Mouse (Mus musculus): ENCODE results near the gene Olfr643.

The Olfr643 gene

GRCm38 (mm10) chr7:104137305-104137704 is at the start of gene Olfr643:
Olfr643 (minus strand) TSS chr7:104137405.
- no peak for DNase-seq (ENCODE audit: low spot score)

- no peak for DNase-seq (ENCODE audit: low spot score)
These were observed 46.1 kb upstream of the Olfr643 start, which contains the start of gene Olfr648 for GRCm38 (mm10) chr7:104183292-104183691. Olfr648 (minus strand) TSS chr7:104183392.

GRCm38 (mm10) chr7:104179074-104179473 is 41.9 kb upstream of the Olfr643 start:
- DNase-seq (ENCODE audit: low spot score), result no peak

- DNase-seq (ENCODE audit: low spot score), result no peak
These were observed 41.3 kb upstream of the Olfr643 start for GRCm38 (mm10) chr7:104178422-104179054.

GRCm38 (mm10) chr7:104175085-104175484 is 37.9 kb upstream of the Olfr643 start:
- no peak for DNase-seq (ENCODE audit: low spot score)

- DNase-seq (ENCODE audit: low spot score), result no peak
These were observed 32.5 kb upstream of the Olfr643 start for GRCm38 (mm10) chr7:104169634-104170204.

- no peak for DNase-seq (ENCODE audit: low spot score)
These were observed 29.9 kb upstream of the Olfr643 start for GRCm38 (mm10) chr7:104167105-104167504.

- no peak for DNase-seq (ENCODE audit: low spot score)
These were observed 13.3 kb upstream of the Olfr643 start, which contains the start of gene Ubqlnl for GRCm38 (mm10) chr7:104150456-104150855. Ubqlnl (minus strand) TSS chr7:104150556.

- no peak for DNase-seq (ENCODE audit: low spot score)
These were observed 6.0 kb upstream of the Olfr643 start, which contains the start of gene Ubqln3 for GRCm38 (mm10) chr7:104143179-104143578. Ubqln3 (minus strand) TSS chr7:104143279.

GRCm38 (mm10) chr7:104129726-104130125 is 7.5 kb downstream of the Olfr643 start, which contains the start of gene Ubqln5:
Ubqln5 (minus strand) TSS chr7:104129826.
- DNase-seq (ENCODE audit: low spot score), result no peak

GRCm38 (mm10) chr7:104104757-104104972 is 32.5 kb downstream of the Olfr643 start, which contains the start of gene Olfr646:
Olfr646 (plus strand) TSS chr7:104104873.
- DNase-seq (ENCODE audit: low spot score), result no peak

- DNase-seq (ENCODE audit: low spot score), result no peak
These were observed 33.1 kb downstream of the Olfr643 start for GRCm38 (mm10) chr7:104103913-104104756.

- no peak for DNase-seq (ENCODE audit: low spot score)
These were observed 51.8 kb downstream of the Olfr643 start, which contains the start of gene Olfr645 for GRCm38 (mm10) chr7:104085365-104085764. Olfr645 (minus strand) TSS chr7:104085465.

- no peak for DNase-seq (ENCODE audit: low spot score)
These were observed 65.4 kb downstream of the Olfr643 start, which contains the start of gene Olfr644 for GRCm38 (mm10) chr7:104071769-104072168. Olfr644 (minus strand) TSS chr7:104071869.

- no peak for DNase-seq (ENCODE audit: low spot score)
These were observed 75.9 kb downstream of the Olfr643 start, which contains the start of gene 4930516K23Rik for GRCm38 (mm10) chr7:104061345-104061744. 4930516K23Rik (minus strand) TSS chr7:104061445.

GRCm38 (mm10) chr7:104059215-104059614 is 78.0 kb downstream of the Olfr643 start:
- no peak for DNase-seq (ENCODE audit: low spot score)

GRCm38 (mm10) chr7:104052566-104052965 is 84.6 kb downstream of the Olfr643 start, which contains the start of gene Olfr642:
Olfr642 (minus strand) TSS chr7:104052666.
- no peak for DNase-seq (ENCODE audit: low spot score)

- DNase-seq (ENCODE audit: low spot score), result no peak
These were observed 86.5 kb downstream of the Olfr643 start for GRCm38 (mm10) chr7:104050745-104051144.

- no peak for DNase-seq (ENCODE audit: low spot score)
These were observed 102.1 kb downstream of the Olfr643 start, which contains the start of gene Olfr641 for GRCm38 (mm10) chr7:104035145-104035544. Olfr641 (plus strand) TSS chr7:104035445.

- DNase-seq (ENCODE audit: low spot score), result no peak
These were observed 110.2 kb downstream of the Olfr643 start for GRCm38 (mm10) chr7:104026978-104027377.

GRCm38 (mm10) chr7:104025473-104025872 is 111.7 kb downstream of the Olfr643 start, which contains the start of gene Olfr640:
Olfr640 (minus strand) TSS chr7:104025573.
- DNase-seq (ENCODE audit: low spot score), result no peak

- DNase-seq (ENCODE audit: low spot score), result no peak
These were observed 115.6 kb downstream of the Olfr643 start for GRCm38 (mm10) chr7:104021651-104022050.
